ENCODE assay signal across 36 mouse cellular contexts in the genomic region with DNA sequence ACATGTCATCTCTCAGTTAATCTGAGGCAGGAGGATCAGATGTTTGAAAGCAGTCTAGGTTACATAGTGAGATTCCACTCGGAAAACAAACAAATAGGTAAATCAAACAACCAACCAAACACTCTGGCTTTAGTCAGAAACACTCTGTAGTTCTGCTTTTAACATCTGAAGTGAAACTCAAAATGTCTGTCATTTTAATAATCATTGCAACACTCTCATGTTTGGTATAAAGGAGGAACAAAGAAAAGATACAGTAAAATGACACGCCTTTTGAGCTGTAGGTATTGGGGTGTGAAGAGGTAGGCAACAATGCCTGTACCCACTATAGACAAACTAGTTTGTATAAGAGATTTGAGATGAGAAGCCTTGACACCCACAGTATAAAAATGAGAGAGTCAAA. TPM values are rescaled to one million over a fixed set of nuclear protein-coding genes. Genes with fewer than 3 reads are reported as not detected.
DNase-seq lines count a peak whose midpoint lies in the region; ATAC-seq and TF ChIP-seq lines count a peak whose summit lies in the region.
"Had no signal": no experiment of that assay in that cellular context is flagged by ENCODE, and none has a peak within 500 bp of the region (broad histone marks: within the 10 kb centered on the region; RNA-seq: fewer than 3 reads in every experiment).

No protein-coding gene starts in this region.

- 0 out of 2 replicates have a peak overlapping the region, but pooled peaks have one; percentile 17 for H3K27ac ChIP-seq in embryonic facial prominence, embryonic 15.5 days (replicated peaks)
- no peak overlapping the region for H3K27ac ChIP-seq in embryonic facial prominence, embryonic 10.5 days (replicated peaks)
- H3K27ac ChIP-seq in small intestine, adult 2 months (ENCODE audit: insufficient read depth, low read depth, low read length): 0 out of 2 replicates have a peak overlapping the region, but pooled peaks have one; percentile 29
- no peak overlapping the region for H3K27ac ChIP-seq in hindbrain, embryonic 12.5 days
- H3K27ac ChIP-seq in kidney, embryonic 14.5 days (ENCODE audit: low read depth, low read length): no peak overlapping the region
- H3K27ac ChIP-seq: embryonic facial prominence, embryonic 13.5 days; gastrocnemius, adult 2 months; heart, embryonic 10.5 days; heart, embryonic 15.5 days; hindbrain, postnatal 0 days; left cerebral cortex, adult 2 months; limb, embryonic 12.5 days; liver, embryonic 15.5 days; neural tube, embryonic 12.5 days had no signal

- DNase-seq in embryonic facial prominence, embryonic 10.5 days (ENCODE audit: low spot score): no peak
- DNase-seq in adipocyte (ENCODE audit: low spot score): no peak
- DNase-seq: adrenal gland, postnatal 25 days; cerebellum, adult 2 months; cerebellum, postnatal 25 days; embryo, embryonic 11 days; gastrocnemius, adult 2 months; kidney, adult 9 months; kidney, postnatal 25 days; lung, embryonic 14.5 days; lung, postnatal 14 days; right cerebral cortex, postnatal 14 days; spleen, adult 18-20 months; thymus, postnatal 14 days had no signal

- no peak overlapping the region for H3K9ac ChIP-seq in embryonic facial prominence, embryonic 15.5 days
- no peak overlapping the region for H3K9ac ChIP-seq in hindbrain, embryonic 12.5 days
- no peak overlapping the region for H3K9ac ChIP-seq in kidney, embryonic 14.5 days (ENCODE audit: low read depth, low read length)
- H3K9ac ChIP-seq: embryonic facial prominence, embryonic 13.5 days; heart, embryonic 15.5 days; limb, embryonic 12.5 days; liver, embryonic 15.5 days; lung, embryonic 14.5 days; neural tube, embryonic 12.5 days had no signal

- no peaks in the 10 kb centered on the region; the same call in 1 of the 2 replicates for H3K27me3 ChIP-seq in embryonic facial prominence, embryonic 15.5 days
- H3K27me3 ChIP-seq in embryonic facial prominence, embryonic 10.5 days (replicated peaks; ENCODE audit: low read depth, poor library complexity, severe bottlenecking): no peaks in the 10 kb centered on the region
- H3K27me3 ChIP-seq in small intestine, adult 2 months (ENCODE audit: control insufficient read depth, insufficient read depth, low read length): no peaks in the 10 kb centered on the region
- H3K27me3 ChIP-seq in hindbrain, embryonic 12.5 days: no peaks in the 10 kb centered on the region
- H3K27me3 ChIP-seq in kidney, embryonic 14.5 days (ENCODE audit: control insufficient read depth, insufficient read depth, low read length): 0 out of 2 replicates have a peak, but pooled peaks cover 3% of the 10 kb centered on the region
- H3K27me3 ChIP-seq: embryonic facial prominence, embryonic 13.5 days; heart, embryonic 15.5 days; limb, embryonic 12.5 days; liver, embryonic 15.5 days; neural tube, embryonic 12.5 days had no signal

- H3K4me3 ChIP-seq in embryonic facial prominence, embryonic 15.5 days (replicated peaks): no peak overlapping the region
- H3K4me3 ChIP-seq in embryonic facial prominence, embryonic 10.5 days: no peak overlapping the region
- H3K4me3 ChIP-seq in small intestine, adult 2 months (ENCODE audit: low read depth, low read length): no peak overlapping the region
- no peak overlapping the region for H3K4me3 ChIP-seq in hindbrain, embryonic 12.5 days
- no peak overlapping the region for H3K4me3 ChIP-seq in kidney, embryonic 14.5 days (ENCODE audit: low read length)
- H3K4me3 ChIP-seq: embryonic facial prominence, embryonic 13.5 days; erythroblast, embryonic 14.5 days; gastrocnemius, adult 2 months; heart, embryonic 10.5 days; heart, embryonic 15.5 days; left cerebral cortex, adult 2 months; limb, embryonic 12.5 days; liver, embryonic 15.5 days; myocyte; neural tube, embryonic 12.5 days had no signal

- TF ChIP-seq CTCF in small intestine, adult 2 months (IDR thresholded peaks at IDR 0.05; ENCODE audit: extremely low read depth, insufficient read length, insufficient replicate concordance, low read depth, low read length): no peak

- no peak for ATAC-seq in embryonic facial prominence, embryonic 15.5 days (ENCODE audit: insufficient number of reproducible peaks, low FRiP score, low TSS enrichment, low read depth)
- ATAC-seq in granulocyte monocyte progenitor cell, adult 5-6 weeks (replicated peaks; ENCODE audit: poor library complexity, severe bottlenecking): peak; percentile 79
- no peak for ATAC-seq in hindbrain, embryonic 12.5 days (ENCODE audit: low FRiP score)
- ATAC-seq in kidney, embryonic 14.5 days (ENCODE audit: low FRiP score, low TSS enrichment): no peak
- ATAC-seq: forebrain, embryonic 16.5 days; hindbrain, postnatal 0 days; intestine, embryonic 16.5 days; midbrain, embryonic 16.5 days had no signal

- H3K36me3 ChIP-seq in embryonic facial prominence, embryonic 15.5 days: no peaks in the 10 kb centered on the region
- H3K36me3 ChIP-seq in embryonic facial prominence, embryonic 10.5 days (replicated peaks): no peaks in the 10 kb centered on the region
- no peaks in the 10 kb centered on the region for H3K36me3 ChIP-seq in small intestine, adult 2 months (ENCODE audit: control insufficient read depth, insufficient read depth, low read length)
- H3K36me3 ChIP-seq in hindbrain, embryonic 12.5 days: no peaks in the 10 kb centered on the region
- no peaks in the 10 kb centered on the region for H3K36me3 ChIP-seq in kidney, embryonic 14.5 days (ENCODE audit: control insufficient read depth, insufficient read depth, low read length)
- H3K36me3 ChIP-seq: embryonic facial prominence, embryonic 13.5 days; heart, embryonic 10.5 days; heart, embryonic 15.5 days; limb, embryonic 12.5 days; liver, embryonic 15.5 days; neural tube, embryonic 12.5 days had no signal

- no peak overlapping the region for H3K4me2 ChIP-seq in embryonic facial prominence, embryonic 15.5 days (replicated peaks)
- no peak overlapping the region for H3K4me2 ChIP-seq in hindbrain, embryonic 12.5 days (replicated peaks)
- H3K4me2 ChIP-seq in kidney, embryonic 14.5 days (replicated peaks; ENCODE audit: low read depth, low read length): no peak overlapping the region
- H3K4me2 ChIP-seq: embryonic facial prominence, embryonic 13.5 days; heart, embryonic 15.5 days; limb, embryonic 12.5 days; liver, embryonic 15.5 days; lung, embryonic 14.5 days; midbrain, embryonic 11.5 days; neural tube, embryonic 12.5 days had no signal

- TF ChIP-seq POLR2A in small intestine, adult 2 months (IDR thresholded peaks at IDR 0.05; ENCODE audit: low read depth, low read length): no peak

- WGBS in embryonic facial prominence, embryonic 15.5 days: 62% methylated on average over 2 of the region's 2 CpGs
- 73% methylated on average over 2 of the region's 2 CpGs for WGBS in embryonic facial prominence, embryonic 10.5 days
- WGBS in small intestine, adult 2 months: 65% methylated on average over 2 of the region's 2 CpGs
- 79% methylated on average over 2 of the region's 2 CpGs for WGBS in hindbrain, embryonic 12.5 days
- WGBS in kidney, embryonic 14.5 days: 88% methylated on average over 2 of the region's 2 CpGs

- H3K4me1 ChIP-seq in embryonic facial prominence, embryonic 15.5 days: peaks cover 3% of the 10 kb centered on the region; the same call in 1 of the 2 replicates
- 0 out of 2 replicates have a peak, but pooled peaks cover 5% of the 10 kb centered on the region for H3K4me1 ChIP-seq in embryonic facial prominence, embryonic 10.5 days
- no peaks in the 10 kb centered on the region for H3K4me1 ChIP-seq in small intestine, adult 2 months (ENCODE audit: control insufficient read depth, insufficient read depth, insufficient read length, low read length)
- peaks cover 4% of the 10 kb centered on the region; the same call in 1 of the 2 replicates for H3K4me1 ChIP-seq in hindbrain, embryonic 12.5 days
- H3K4me1 ChIP-seq in kidney, embryonic 14.5 days (ENCODE audit: control insufficient read depth, insufficient read depth, low read length): no peaks in the 10 kb centered on the region
- H3K4me1 ChIP-seq: heart, embryonic 10.5 days had no signal

- no peaks in the 10 kb centered on the region for H3K9me3 ChIP-seq in embryonic facial prominence, embryonic 15.5 days (replicated peaks)
- no peaks in the 10 kb centered on the region for H3K9me3 ChIP-seq in embryonic facial prominence, embryonic 10.5 days
- H3K9me3 ChIP-seq in hindbrain, embryonic 12.5 days (replicated peaks): no peaks in the 10 kb centered on the region
- no peaks in the 10 kb centered on the region for H3K9me3 ChIP-seq in kidney, embryonic 14.5 days (ENCODE audit: control insufficient read depth, low read length)
- H3K9me3 ChIP-seq: embryonic facial prominence, embryonic 13.5 days; heart, embryonic 10.5 days; heart, embryonic 15.5 days; limb, embryonic 12.5 days; liver, embryonic 15.5 days; neural tube, embryonic 12.5 days had no signal

RNA-seq across cellular contexts. Expression of gene Ubac2, which starts 5.2 kb away (rescaled TPM):
- 67.3 and 67.5 TPM in 2 replicates for polyA plus RNA-seq in embryonic facial prominence, embryonic 15.5 days (2015; fragmentation: Nextera tagmentation; extraction: Ambion mirVana)
- 70.5 and 73.4 TPM in 2 replicates for polyA plus RNA-seq in embryonic facial prominence, embryonic 10.5 days (2016; fragmentation: Nextera tagmentation; extraction: Ambion mirVana)
- total RNA-seq in granulocyte monocyte progenitor cell, adult 5-6 weeks (2014; fragmentation: Nextera tagmentation): 23.6 and 30.1 TPM in 2 replicates
- 28.3 and 34.1 TPM in 2 replicates for total RNA-seq in granulocyte monocyte progenitor cell, adult 5-6 weeks (2017)
- polyA plus RNA-seq in small intestine, adult 2 months (2012; rRNA removed): 23.5 and 48.4 TPM in 2 replicates
- 60.0 and 60.3 TPM in 2 replicates for polyA plus RNA-seq in hindbrain, embryonic 12.5 days (2016; fragmentation: Nextera tagmentation; extraction: Ambion mirVana)
- polyA plus RNA-seq in kidney, embryonic 14.5 days (2014; fragmentation: Nextera tagmentation; extraction: Ambion mirVana): 49.4 and 78.2 TPM in 2 replicates

RNA-seq across cellular contexts. Expression of gene Gpr18, which starts 42.4 kb away (rescaled TPM):
- 0.21 and 0.43 TPM in 2 replicates for polyA plus RNA-seq in embryonic facial prominence, embryonic 15.5 days (2015; fragmentation: Nextera tagmentation; extraction: Ambion mirVana)
- 0.22 TPM in 1 of 2 replicates, not detected in the other for polyA plus RNA-seq in embryonic facial prominence, embryonic 10.5 days (2016; fragmentation: Nextera tagmentation; extraction: Ambion mirVana)
- total RNA-seq in granulocyte monocyte progenitor cell, adult 5-6 weeks (2014; fragmentation: Nextera tagmentation): 0.60 and 3.1 TPM in 2 replicates
- 0.43 TPM in 1 of 2 replicates, not detected in the other for total RNA-seq in granulocyte monocyte progenitor cell, adult 5-6 weeks (2017)
- 5.6 and 7.5 TPM in 2 replicates for polyA plus RNA-seq in small intestine, adult 2 months (2012; rRNA removed)
- 0.21 TPM in 1 of 2 replicates, not detected in the other for polyA plus RNA-seq in hindbrain, embryonic 12.5 days (2016; fragmentation: Nextera tagmentation; extraction: Ambion mirVana)
- polyA plus RNA-seq in kidney, embryonic 14.5 days (2014; fragmentation: Nextera tagmentation; extraction: Ambion mirVana): 0.17 and 0.42 TPM in 2 replicates
- total RNA-seq: gastrocnemius, adult 2 months; hindbrain, postnatal 0 days; layer of hippocampus, adult 18-20 months; layer of hippocampus, postnatal 10 days; left cerebral cortex, adult 2 months; left cerebral cortex, postnatal 25 days had no signal
- polyA plus RNA-seq: cerebellum, adult 2 months; erythroblast, embryonic 14.5 days; hindbrain, postnatal 0 days; myocyte had no signal

Comparison
In these comparisons a context has a peak if more than half of its experiments do, and no peak if none do; other contexts are left out.
1. H3K27ac ChIP-seq: peak in embryonic facial prominence, embryonic 15.5 days (single experiment) and small intestine, adult 2 months (single experiment); none in embryonic facial prominence, embryonic 10.5 days (single experiment), hindbrain, embryonic 12.5 days (single experiment) and kidney, embryonic 14.5 days (single experiment).